Mouse (Mus musculus) testis, postnatal 10 days (tissue): Measurements from ENCODE around the gene Myo1f.
"Not testable (repeated sequence)": the region's sequence is repeated elsewhere in the genome, so short reads cannot be mapped to it uniquely, and the experiment has no call there.

Source experiments
- DNase-seq: peaks from one replicate; pipeline ENCODE4 v3.0.0; 2021; ENCODE audit warnings: low spot score

The Myo1f gene

DNA sequence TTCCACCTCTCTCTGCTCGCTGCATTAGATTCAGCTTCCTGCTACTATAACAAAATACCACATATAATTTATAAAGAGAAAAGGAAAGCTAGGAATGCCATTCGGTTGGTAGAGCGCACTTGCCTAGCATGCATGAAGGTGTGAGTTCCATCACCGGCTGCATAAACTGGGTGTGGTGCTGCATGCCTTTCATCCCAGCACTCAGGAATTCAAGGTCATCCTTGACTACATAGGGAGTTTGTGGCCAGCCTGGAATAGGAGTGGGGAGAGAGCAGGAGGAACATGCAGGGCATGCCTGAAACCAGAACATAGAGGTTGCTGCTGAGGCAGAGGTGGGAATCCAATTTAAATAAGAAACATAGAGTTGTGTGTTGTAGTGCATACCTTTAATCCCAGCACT lies 28.6 kb downstream of the Myo1f start:
- DNase-seq: no peak

DNA sequence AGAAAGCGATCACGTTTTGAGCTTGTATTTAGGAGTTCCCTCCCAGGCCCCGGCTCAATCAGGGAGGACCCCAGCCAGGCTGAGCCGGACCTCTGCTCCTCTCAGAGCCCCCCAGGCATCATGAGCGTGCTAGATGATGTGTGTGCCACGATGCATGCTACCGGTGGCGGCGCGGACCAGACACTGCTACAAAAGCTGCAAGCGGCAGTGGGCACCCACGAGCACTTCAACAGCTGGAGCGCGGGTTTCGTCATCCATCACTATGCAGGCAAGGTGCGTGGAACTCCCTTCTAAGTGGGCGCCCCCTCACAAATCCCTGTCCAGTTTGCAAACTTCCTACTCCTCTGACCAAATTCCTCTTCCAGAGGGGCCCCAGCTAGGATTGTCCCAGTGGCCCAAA lies 30.5 kb downstream of the Myo1f start:
- DNase-seq: no peak

DNA sequence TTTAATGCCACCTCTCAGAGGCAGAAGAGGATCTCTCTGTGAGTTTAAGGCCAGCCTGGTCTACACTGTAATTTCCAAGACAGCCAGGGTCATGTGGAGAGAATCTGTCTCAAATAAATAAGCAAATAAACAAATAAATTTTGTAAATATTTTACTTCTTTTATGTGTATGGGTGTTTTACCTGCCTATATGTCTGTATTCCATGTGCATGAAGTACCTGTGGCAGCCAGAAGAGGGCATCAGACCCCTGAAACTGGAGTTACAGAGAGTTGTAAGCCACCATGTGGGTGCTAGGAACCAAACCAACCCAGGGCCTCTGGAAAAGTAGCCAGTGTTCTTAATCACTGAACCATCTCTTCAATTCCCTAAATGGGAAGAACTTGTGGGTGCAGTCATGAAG lies 41.8 kb downstream of the Myo1f start:
- DNase-seq: peak; percentile 37

DNA sequence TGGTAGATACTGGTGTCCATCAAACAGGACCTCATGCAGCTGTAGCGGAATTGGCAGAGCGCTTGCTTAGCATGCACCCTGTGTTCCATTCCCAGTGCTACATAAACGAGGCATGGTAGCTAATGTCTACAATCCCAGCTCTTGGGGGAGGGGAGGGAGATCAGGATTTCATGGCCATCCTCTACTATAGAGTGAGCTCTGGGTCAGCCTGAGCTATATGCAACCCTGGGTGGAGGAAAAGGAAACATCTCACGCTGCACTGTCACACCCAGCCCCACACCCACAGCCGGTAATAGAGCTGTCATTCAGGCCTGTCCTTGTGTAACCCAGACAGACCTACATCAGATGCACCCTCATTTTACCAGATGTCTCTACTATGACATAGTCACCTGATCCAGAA lies 43.0 kb downstream of the Myo1f start:
- peak; percentile 19 for DNase-seq

DNA sequence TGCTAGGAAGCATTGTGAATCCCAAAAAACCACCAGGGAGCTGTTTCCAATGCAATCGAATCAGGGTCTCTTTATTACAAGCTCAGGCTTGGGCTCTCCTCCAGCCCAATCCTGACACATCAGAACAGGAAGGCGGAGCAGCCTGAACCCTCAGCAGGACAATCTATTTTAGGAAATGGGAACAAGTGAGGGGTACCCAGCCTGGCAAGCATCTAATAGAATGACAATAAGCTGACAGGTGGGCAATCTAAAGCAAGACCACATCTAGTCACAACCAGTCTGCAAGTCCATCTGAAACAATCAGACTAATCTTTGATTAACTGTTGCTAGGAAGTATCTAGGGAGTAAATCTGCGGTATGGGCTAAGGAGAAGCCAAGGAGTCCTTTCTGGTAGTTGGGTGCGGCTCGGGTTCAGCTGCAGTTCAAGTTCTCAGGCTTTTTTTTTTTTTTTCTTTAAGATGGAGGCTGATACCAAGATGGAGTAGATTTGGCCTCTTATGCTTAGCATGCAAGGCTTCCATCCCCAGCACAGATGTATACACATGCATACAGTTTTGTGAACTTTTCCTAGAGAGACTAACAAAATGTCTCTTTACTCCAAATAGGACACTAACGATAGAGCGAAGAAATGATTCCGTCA lies 44.4 kb downstream of the Myo1f start:
- DNase-seq: peak; percentile 8

DNA sequence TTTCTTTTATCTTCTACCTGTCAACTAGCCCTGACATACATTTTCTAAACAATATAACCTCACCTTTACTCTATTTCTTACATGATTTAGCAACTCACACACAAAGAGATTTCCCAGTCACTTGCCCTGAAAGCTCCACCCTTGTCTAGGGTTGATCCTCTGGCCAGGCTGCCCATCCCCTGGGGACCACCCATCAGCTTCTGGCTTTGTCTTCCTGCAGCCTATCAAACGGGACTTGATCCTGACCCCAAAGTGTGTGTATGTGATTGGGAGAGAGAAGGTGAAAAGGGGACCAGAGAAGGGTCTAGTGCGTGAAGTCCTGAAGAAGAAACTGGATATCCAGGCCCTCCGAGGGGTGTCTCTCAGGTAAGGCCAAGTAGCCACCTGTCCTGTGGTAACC lies 45.3 kb downstream of the Myo1f start:
- peak; percentile 16 for DNase-seq

DNA sequence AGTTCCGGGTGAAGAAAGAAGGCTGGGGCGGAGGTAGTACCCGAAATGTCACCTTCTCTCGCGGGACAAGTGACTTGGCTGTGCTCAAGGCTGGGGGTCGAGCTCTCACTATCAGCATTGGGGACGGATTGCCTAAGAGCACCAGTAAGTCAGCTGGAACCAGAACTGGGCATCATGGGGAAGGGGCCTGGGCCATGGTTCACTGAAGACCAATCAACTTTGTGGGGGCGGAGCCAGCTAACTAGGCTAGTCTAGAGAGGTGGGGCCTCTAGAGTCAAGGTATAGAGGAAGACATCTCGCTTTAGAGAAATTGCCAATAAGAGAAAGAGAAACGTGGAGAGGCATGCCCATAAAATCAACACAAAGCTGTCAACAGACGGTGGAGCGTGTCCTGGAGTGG lies 46.4 kb downstream of the Myo1f start:
- DNase-seq: peak; percentile 37

DNA sequence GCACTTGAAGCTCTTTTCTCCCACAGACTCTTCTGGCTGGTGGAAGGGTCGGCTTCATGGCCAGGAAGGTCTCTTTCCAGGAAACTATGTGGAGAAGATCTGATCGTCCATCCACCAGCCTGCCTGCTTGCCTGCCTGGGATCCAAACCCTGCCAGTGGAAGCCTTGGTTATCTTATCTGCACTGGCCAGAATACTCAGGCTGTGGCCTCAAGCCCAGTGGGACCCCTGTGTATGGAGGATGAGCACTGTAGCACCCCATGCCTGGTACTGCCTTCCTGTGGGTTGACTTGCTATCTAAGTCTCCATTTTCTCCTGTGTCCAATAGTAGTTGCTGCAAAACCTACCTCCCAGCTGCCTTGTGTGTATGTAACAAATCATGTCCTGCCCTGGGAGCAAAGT lies 51.8 kb downstream of the Myo1f start:
- peak; percentile 31 for DNase-seq

DNA sequence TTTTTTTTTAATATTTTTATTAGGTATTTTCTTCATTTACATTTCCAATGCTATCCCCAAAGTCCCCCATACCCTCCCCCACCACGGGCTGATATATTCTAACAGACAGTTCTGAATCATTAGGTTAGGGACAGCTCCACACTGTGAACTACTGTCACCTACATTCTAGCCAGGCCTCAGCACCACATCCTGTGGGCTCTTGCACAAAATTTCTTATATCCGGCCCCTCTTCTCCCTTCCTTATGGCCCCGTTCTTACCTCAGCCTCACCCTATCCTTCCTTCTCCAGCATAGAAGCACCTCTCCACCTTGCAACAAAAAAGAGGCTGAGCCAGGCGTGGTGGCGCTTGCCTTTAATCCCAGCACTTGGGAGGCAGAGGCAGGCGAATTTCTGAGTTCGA lies 55.0 kb downstream of the Myo1f start:
- no peak for DNase-seq

DNA sequence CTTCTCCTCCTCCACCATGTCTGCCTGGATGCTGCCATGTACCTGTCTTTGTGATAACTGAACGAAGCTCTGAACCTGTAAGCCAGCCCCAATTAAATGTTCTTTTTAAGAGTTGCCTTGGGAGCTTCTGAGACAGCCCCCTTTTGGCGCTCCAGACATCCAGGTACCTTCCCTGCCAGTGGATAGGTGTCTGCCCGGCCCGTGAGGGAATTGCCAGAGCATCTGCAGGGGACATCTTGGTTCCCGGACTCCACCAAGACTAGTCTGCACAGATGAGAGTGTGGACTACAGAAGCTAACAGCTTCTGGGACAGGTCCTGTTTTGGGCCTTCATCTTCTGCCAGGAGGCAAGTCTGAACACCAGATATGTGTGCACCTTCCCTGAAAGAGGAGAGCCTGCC lies 58.2 kb downstream of the Myo1f start:
- not testable (repeated sequence) for DNase-seq

DNA sequence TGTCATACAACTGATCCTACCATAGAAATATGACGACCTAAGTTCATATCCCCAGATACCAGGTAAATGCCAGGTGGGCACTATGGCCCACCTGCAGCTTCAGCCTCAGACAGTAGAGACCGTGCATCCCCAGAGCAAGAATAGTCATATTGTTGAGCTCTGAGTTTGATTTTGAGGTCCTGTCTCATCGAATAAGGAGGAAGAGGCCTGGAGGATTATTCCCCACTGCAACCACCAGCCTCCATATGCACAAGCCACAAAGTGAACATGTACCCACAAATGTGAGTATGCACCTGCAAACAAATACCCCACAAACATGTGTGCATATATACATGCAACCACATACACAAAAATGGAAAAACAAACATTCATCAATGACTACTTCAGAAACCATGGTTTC lies 71.8 kb downstream of the Myo1f start:
- DNase-seq: no peak

DNA sequence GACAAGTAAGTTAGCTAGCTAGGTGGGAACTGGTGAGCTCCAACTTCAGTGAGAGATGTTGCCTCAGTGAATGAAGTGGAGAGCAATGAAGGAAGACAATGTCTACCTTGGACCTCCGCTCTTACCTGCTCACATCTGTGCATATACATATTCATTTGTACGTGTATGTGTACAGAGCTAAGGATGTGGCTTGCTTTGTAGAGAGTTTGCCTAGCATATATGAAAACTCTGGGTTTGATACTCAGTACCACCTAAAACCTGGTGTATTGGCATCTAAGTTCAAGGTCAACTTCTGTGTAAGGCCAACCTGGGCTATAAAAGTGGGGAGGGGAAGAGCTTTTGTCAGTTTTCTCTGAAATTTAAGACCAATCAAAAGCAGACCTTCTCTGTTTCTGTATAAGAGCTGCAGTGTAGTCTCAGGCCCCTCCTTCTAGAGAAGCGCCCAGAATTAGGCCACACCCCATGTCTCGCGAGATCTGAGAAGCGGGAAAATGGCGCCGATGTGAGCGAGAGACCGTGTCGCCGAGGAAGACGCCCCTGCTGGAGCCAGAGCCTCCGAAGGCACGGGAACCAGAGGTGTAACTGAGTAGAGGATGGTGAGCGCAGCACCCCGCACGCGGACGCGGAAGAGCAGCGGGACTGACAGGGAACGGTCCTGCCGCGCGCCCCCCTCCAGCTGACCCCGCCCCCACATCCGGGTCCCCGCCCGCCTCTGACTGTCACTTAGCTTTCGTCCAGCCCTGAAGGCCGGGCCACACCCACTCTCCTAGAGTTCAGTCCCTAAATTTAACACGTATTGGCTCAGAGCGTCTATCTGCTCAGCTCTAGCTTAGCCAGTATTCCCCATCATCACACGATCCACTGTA lies 73.3 kb downstream of the Myo1f start, which contains the start of gene Zfp414:
Gene Zfp414, plus strand, starts transcription at position 470 of the 866 bp plus-strand sequence.
- peak; percentile 94 for DNase-seq

DNA sequence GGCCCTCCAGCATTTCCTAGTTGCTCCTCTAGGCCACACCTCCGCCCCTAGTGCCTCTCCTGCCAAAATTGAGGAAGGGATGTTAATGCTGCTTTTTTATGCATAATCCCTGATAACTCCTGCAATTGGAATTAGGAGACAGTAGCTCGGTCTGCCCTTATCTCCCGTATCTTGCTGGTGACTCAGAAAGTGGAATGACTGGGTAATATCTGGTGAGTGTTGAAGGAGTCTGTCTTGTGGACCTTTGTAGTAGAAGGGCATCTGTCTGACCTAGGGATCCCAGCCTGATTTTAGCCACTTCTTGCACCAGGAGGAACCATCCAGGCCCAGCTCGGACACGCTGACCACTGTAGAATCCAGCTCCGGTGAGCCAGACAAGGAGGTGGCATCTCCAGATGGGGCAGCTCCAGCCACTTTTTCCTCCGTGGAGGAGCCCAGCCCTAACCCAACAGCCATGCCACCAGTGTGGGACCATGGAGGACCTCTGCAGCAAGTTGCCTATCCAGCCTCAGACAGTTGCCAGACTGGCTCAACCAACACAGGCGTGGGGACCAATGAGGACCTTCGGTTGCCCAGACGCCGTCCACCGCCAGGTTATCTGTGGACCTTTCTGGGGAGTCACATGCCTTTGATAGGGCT lies 74.1 kb downstream of the Myo1f start:
- no peak for DNase-seq

DNA sequence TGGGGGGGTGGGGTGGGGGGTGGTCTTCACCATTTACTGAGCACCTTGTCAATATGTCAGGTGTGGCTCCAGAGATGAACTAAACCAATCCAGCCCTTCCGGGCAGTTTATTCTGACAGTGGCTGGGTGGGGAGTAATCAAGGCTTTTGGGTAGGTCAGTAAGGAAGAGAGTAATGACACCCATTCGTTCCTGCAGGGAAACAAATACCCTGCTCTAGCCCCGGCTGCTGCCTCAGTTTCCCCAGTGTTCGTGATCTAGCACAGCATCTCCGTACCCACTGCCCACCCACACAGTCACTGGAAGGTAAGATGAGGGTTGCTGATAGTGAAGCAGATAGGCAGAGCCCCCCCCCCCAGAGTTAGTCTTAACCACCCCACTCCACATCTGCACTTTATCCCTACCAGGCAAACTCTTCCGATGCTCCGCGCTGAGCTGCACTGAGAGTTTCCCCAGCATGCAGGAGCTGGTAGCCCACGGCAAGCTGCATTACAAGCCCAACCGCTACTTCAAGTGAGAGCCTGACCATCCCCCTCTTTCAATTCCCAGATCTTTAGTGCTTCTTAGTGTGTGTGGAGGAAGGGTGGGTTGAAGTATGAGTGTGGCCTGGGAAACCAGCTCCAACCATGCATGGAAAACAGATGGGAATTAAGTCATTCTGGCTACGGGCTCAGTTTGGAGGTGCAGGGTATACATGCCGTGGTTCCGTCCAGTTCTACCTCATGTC lies 74.8 kb downstream of the Myo1f start:
- no peak for DNase-seq

DNA sequence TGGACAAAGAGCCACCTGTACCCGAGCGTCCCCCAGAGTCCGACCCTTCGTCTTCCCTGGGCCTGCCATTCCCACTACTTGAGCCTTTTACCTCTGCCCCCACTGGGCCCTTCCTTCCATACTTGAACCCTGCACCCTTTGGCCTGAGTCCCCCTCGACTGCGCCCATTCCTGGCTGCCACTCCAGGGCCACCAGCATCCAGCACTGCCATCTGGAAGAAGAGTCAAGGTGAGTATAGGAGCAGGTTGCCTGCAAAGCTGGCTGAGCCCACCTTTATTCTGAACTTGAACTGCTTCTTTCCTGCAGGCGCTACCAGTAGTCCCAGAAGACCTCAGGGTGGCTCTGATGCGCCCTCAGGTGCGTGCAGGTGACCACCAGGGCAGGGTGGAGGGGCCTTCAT lies 75.7 kb downstream of the Myo1f start:
- no peak for DNase-seq

DNA sequence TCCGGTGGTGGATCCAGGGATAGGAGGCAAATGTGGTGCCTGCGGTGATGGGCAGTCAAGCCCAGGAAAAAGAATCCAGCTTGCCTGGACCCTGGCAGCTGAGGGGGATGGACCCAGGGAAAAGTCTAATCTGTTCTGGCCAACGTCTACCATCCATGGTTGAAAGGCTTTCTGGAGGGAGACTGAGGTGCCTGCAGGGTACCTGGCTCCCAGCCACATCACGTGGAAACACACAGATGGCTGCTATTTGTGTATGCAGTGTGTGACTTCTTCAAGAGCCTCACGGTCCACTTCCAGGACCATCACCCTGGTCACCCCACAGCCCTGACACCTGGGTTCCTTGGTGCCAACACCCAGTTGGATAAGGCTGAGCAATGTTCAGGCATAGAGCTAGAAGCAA lies 76.3 kb downstream of the Myo1f start:
- no peak for DNase-seq

DNA sequence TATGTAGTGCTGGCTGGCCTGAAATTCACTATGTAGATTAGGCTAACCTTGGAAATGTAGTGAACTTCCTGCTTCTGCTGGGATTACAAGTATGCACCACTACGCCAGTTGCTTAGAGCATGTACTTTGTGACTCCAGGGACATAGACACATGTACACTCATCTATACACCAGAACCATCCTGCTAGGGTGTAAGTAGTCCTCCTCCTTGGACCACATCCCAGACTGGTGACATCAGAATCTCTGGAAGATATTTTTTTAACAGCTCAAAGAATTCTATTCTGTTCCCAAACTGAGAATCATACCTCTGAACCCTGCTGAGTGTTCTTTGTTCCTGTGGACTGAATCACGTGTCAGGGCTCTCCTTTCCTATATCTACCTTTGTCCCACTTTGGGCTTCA lies 81.5 kb downstream of the Myo1f start:
- no peak for DNase-seq

DNA sequence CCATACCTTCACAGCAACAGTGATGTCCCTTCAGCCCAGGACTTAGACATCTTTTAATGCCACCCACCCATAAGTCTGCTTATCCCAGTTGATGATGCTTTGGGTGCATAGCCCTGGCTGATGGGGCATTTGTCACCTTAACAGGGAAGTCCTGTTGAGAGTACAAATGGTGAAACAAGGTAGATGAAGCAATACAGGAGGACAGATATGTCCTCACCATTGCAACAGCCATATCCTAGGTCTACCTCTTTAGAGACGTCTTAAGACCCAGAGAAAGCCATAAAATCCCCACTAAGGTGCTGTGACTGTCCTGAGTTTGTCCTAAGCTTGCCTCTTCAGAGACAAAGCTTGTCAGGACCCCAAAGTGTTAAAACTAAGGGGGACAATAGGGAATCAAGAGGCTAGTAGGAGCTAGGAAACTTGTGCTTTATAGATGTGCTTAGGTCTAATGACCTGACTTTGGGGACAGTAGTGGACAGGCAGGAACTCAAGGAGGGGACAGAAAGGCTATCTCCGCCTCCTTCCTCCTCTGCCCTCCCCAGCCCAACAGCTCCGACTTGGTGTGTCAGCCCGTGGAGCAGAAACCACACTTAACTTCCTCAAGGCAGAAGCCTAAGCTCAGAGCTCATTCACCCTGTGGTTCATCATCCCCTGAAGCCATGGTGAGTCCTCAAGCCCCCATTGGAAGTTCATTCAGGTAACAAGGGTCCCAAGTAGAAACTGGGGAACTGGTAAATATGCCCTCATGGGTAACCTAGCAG lies 82.2 kb downstream of the Myo1f start, which contains the start of gene Pram1:
Gene Pram1, plus strand, starts transcription at position 541 of the 761 bp plus-strand sequence.
- no peak for DNase-seq

DNA sequence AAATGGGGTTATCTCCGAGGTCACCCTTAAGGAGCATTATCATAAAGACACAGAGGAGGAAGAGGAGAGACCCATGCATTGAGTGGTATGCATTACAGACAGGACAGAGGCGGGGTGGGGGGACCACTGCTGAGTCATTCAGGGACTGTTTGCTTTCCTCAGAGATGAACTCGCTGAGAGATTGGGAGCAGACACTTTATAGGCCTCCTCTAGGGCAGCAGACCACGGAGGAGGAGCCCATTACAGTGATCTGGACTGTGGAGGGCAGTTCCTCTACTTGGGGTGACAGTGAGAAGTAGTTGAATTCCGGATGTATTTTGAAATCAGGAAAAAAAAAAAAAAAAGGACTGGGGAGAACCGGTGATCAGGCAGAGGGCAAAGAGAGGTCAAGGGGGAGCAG lies 84.2 kb downstream of the Myo1f start:
- no peak for DNase-seq

DNA sequence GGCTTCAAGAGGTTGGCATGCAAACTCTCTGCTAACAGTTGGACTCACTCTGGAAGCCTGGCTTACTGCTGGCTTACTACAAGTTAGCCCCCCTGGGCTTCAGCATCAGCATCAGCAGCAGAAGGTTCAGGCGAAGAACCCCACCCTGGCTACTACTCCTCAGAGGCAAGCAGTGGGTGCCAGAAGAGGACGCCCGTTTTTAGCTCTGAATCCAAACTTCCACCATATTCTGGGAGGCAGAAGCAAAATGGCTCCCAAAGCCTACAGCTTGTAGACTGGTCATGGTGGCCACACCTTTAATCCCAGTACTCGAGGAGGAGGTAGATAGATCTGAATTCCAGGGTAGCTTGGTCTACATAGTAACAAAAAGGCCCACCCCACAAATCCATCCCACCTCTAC lies 88.6 kb downstream of the Myo1f start:
- DNase-seq: no peak

DNA sequence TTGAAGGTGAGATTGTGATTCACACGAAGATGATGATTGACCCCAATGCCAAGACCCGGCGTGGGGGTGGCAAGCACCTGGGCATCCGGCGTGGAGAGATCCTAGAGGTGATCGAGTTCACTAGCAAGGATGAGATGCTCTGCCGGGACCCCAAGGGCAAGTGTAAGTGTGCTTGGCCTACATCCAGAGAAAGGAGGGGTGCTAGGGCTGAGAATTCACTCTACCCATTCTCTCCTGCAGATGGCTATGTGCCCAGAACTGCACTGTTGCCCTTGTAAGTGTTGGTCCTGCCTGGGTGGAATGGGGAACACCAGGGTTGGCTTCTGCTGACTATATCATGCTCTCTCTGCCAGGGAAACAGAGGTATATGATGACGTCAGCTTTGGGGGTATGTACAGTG lies 89.6 kb downstream of the Myo1f start:
- no peak for DNase-seq
